Mouse (Mus musculus): ENCODE data around the gene Cnih2. TPM values are rescaled to one million over a fixed set of nuclear protein-coding genes. Genes with fewer than 3 reads are reported as not detected.
"Not testable (repeated sequence)": the region's sequence is repeated elsewhere in the genome, so short reads cannot be mapped to it uniquely, and the experiment has no call there.

Cnih2 gene
- polyA plus RNA-seq, 1 experiment from 2014 or later = 318 TPM

DNA sequence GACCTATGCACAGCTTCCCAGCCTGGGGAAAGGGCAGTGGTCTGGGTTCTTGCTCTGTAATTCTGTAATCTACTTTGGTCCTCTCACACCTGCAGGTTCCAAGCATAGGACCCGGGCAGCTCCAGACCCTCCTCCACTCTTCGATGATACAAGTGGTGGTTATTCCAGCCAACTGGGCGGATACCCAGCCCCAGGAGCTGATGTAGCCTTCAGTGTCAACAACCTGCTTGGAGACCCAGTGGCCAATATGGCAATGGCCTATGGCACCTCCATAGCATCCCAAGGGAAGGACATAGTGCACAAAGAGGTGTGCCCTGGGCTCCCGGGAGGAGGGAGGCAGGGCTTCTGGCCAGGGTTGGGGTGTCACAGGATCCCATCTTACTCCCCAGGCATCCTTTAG, 9.0 kb downstream of the Cnih2 start:
- peaks cover 23% of the 10 kb centered on the region for H3K27me3 ChIP-seq
- H3K9ac ChIP-seq = peak overlapping the region; percentile 85
- H3K4me1 ChIP-seq (replicated peaks) = peaks cover 49% of the 10 kb centered on the region
- H3K4me2 ChIP-seq = peak overlapping the region; percentile 88
- H3K9me3 ChIP-seq = no peaks in the 10 kb centered on the region
- 89% methylated on average over 4 of the region's 4 CpGs for WGBS
- H3K4me3 ChIP-seq = peak overlapping the region; percentile 86
- no peak for ATAC-seq (ENCODE audit: low read depth)
- H3K27ac ChIP-seq (replicated peaks) = no peak overlapping the region
- peaks cover 42% of the 10 kb centered on the region for H3K36me3 ChIP-seq

DNA sequence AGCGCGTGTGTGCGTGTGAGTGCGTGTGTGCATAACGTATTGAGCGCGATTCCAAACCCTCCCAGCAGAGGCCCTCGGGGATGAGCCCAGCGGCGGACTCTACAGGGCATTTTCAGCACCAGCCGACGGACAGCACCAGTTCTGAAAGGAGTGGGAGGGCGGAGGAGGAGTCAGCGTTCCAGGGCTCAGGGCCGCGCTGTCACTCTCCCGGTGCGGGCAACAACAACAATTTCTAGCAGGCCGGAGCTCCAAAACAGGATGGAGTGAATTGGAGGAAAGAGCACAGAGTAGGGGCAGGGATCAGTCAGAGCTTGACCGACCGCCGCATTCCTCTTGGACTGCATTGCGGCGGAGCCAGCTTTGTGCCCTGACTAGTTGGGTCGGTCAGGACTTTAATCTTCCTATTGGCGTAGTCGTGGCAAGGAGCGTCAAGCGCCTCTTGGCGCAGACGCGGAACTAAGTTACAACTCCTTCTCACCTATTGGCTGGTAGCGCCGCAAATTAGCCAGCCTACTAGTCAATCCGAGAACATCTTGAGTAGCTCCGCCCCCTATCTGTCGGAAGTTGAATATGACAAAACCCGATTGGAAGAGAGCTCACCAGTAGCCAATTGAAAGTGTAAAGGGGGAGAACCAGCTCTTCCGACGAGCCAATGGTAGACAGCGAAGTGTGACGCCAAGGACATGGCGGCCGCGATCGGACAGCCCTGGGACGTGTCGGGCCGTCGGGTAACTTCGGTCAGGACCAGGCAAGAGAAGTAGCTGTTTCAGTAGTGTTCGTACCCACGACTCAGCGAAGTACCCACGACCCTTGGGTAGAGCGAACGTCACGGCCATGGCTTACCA, 10.2 kb downstream of the Cnih2 start, which contains the start of gene Yif1a:
Gene Yif1a (plus strand): TSS at position 655 of the 845 bp plus-strand sequence.
- ATAC-seq (ENCODE audit: low read depth) = peak; percentile 91
- H3K27me3 ChIP-seq = peaks cover 35% of the 10 kb centered on the region
- peak within 1 kb of the TSS; percentile 90 for H3K27ac ChIP-seq (replicated peaks)
- peak within 1 kb of the TSS; percentile 86 for H3K4me3 ChIP-seq
- H3K9ac ChIP-seq = peak within 1 kb of the TSS; percentile 85
- no peaks in the 10 kb centered on the region for H3K9me3 ChIP-seq
- WGBS = under 1% methylated on average over 58 of the region's 58 CpGs
- peak within 1 kb of the TSS; percentile 88 for H3K4me2 ChIP-seq
- peaks cover 34% of the 10 kb centered on the region for H3K36me3 ChIP-seq
- peaks cover 36% of the 10 kb centered on the region for H3K4me1 ChIP-seq (replicated peaks)

DNA sequence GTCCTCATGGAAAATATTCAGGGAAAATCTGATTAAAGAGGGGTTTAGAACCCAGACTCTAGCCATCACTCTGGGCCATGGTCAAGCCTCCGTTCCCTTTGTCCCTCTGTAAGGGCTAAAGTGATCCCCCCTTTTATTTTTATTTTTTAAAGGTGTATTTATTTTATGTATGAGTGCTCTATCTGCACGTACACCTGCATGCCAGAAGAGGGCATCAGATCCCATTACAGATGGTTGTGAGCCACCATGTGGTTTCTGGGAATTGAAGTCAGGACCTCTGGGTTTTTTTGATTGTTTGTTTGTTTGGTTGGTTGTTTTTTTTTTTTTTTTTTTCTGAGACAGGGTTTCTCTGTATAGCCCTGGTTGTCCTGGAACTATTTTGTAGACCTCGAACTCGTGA, 11.8 kb downstream of the Cnih2 start:
- Histone ChIP-seq H3K36me3 (peaks cover 18% of the 10 kb centered on the region), H3K4me1 (replicated peaks) (peaks cover 32% of the 10 kb centered on the region), H3K27me3 (peaks cover 51% of the 10 kb centered on the region)
- not testable (repeated sequence) for ATAC-seq (ENCODE audit: low read depth); H3K9ac ChIP-seq; H3K4me3 ChIP-seq; H3K27ac ChIP-seq (replicated peaks); H3K4me2 ChIP-seq; H3K9me3 ChIP-seq
- WGBS = 54% methylated on average over 4 of the region's 4 CpGs

DNA sequence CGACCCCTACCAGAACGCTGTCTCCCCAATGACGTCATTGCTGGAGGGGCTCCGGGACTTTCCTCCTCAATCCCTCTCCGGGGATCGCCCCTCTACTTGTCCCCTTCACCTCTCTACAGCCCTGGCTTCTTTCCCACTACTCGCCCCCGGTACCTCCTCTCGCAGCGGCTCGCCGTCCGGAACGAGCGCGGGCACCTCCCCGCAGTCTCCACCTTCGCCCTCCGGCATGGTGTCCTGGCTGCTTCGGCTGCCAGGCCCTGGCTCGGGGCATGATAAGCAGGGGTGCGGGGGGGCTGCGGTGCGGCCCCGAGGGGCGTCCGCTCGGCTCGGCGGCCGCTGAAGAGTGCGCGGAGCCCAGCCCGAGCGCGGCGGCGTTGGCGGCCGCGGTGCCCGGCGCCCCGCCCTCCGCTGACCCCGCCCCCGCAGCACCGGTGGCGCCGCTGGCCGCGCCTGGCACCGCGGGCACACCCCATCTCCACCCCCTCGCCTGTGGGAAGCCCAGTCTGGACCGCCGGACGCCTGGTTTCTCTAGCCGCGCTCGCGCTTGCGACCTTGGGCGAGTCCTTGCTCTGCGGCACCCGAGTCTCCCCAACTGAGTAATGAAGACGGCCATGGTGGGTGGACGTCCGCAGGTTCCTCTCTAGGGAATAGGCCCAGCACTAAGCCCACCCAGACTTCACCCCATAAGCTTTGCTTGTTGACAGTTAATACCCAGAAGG, 13.0 kb downstream of the Cnih2 start, which contains the start of gene Tmem151a:
Gene Tmem151a (minus strand): TSS at position 387 of the 719 bp plus-strand sequence.
- Histone ChIP-seq H3K9ac (peak within 1 kb of the TSS; percentile 78), H3K4me1 (replicated peaks) (peaks cover 32% of the 10 kb centered on the region), H3K4me2 (peak within 1 kb of the TSS; percentile 78), H3K36me3 (0 out of 2 replicates have a peak, but pooled peaks cover 7% of the 10 kb centered on the region), H3K27ac (replicated peaks) (no peak within 1 kb of the TSS), H3K9me3 (no peaks in the 10 kb centered on the region), H3K4me3 (peak within 1 kb of the TSS; percentile 54), H3K27me3 (peaks cover 63% of the 10 kb centered on the region)
- no peak for ATAC-seq (ENCODE audit: low read depth)
- WGBS = under 1% methylated on average over 67 of the region's 69 CpGs

DNA sequence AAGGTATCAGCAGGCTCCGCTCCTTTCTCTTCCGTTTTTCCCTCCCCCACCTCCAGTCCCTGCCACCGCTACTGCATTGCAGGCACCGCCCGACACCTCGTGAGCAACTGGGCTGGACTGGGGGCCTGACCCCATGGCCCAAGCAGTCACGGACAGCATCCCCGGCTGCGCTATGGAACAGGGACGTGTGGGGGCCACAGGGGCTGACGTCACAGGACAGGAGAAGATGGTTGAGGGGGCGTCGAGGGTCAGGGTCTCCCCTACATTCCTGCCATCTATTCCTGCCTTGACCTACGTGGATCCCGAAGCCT, 13.5 kb downstream of the Cnih2 start:
- Histone ChIP-seq H3K4me3 (peak overlapping the region; percentile 54), H3K27ac (replicated peaks) (no peak overlapping the region), H3K9ac (peak overlapping the region; percentile 78), H3K27me3 (peaks cover 68% of the 10 kb centered on the region), H3K36me3 (0 out of 2 replicates have a peak, but pooled peaks cover 3% of the 10 kb centered on the region), H3K4me1 (replicated peaks) (peaks cover 32% of the 10 kb centered on the region), H3K9me3 (no peaks in the 10 kb centered on the region), H3K4me2 (peak overlapping the region; percentile 78)
- WGBS = 7% methylated on average over 15 of the region's 15 CpGs
- ATAC-seq (ENCODE audit: low read depth) = no peak

DNA sequence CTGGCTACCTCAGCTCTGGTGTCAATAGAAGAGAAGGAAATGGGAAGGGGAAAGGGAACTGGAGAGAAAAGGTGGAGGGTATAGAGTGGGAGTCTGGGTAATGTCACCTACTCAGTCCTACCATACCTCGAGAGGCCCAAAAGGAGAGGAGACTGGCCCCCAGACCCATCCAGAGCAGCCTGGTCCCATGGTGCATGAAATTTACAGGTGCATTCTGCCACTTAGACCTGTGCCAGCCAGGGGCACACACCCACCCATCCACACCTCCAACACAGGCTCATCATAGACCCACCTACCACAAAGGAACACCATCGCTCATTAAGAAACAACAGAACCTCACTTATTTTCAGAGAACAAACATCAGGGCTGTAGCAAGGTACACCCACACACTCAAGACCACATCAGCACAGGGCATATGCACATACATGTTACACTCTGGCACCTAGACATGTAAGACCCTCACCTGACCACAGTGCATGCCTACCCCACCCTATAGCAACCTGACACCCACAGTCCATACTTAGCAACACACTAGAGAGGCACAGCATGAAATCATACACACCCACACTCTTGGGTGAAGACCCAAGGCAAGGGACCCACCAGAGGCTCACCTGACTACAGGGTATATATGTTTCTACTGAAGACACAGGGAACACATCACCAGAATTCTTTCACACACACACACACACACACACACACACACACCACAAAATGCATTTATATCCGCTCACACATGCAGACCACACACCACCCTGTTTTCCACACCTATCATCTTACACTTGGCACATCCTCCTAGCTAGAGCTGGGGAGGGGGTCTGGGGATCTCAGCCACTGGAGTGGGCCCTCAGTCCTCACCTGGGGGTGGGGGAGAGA, 14.1 kb downstream of the Cnih2 start:
- 69% methylated on average over 3 of the region's 3 CpGs for WGBS
- Histone ChIP-seq H3K9ac (peak overlapping the region; percentile 78), H3K9me3 (no peaks in the 10 kb centered on the region), H3K36me3 (no peaks in the 10 kb centered on the region), H3K27ac (replicated peaks) (no peak overlapping the region), H3K4me3 (peak overlapping the region; percentile 54), H3K4me1 (replicated peaks) (peaks cover 27% of the 10 kb centered on the region), H3K27me3 (peaks cover 74% of the 10 kb centered on the region), H3K4me2 (peak overlapping the region; percentile 78)
- no peak for ATAC-seq (ENCODE audit: low read depth)

DNA sequence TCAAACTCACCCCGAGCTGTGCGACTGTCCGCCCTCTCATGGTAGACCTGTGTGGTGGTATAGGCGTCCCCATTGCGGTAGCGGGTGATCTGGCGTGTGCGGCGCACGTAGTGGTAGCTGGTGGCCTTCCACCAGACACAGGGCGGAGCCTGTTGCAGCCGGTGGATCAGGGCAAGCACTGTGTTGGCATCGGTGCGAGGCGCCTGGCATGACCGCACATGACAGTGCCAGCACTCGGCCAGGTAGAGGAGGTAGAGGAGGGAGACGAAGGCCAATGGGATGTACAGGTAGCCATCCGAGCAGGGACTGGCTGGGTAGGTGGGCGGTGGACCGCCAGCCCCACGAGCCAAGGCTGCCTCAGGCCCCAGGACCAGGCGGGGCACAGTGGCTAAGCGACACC, 15.7 kb downstream of the Cnih2 start:
- peaks cover 18% of the 10 kb centered on the region for H3K4me1 ChIP-seq (replicated peaks)
- 68% methylated on average over 24 of the region's 24 CpGs for WGBS
- no peaks in the 10 kb centered on the region for H3K9me3 ChIP-seq
- H3K36me3 ChIP-seq = no peaks in the 10 kb centered on the region
- H3K4me2 ChIP-seq = no peak overlapping the region
- H3K9ac ChIP-seq = no peak overlapping the region
- H3K4me3 ChIP-seq = no peak overlapping the region
- ATAC-seq (ENCODE audit: low read depth) = no peak
- H3K27me3 ChIP-seq = peaks cover 76% of the 10 kb centered on the region
- no peak overlapping the region for H3K27ac ChIP-seq (replicated peaks)

DNA sequence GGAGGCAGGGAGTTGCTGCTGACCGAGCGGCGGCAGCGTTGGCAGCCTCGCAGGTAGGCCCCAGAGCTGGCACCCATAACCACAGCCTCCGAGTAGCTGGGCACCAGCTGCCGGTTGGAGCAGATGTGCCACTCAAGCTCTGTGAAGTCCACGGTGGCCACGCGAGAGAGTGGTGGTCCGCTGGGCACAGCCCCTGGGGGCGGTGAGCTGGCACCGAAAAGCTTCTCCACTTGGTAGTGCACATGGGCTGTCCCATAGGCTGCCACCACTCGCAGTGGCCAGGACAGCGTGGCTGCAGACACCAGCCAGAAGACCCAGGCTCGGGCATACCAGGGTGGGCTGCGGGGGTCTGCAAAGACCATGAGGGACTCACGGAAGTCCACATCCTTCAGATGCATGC, 16.3 kb downstream of the Cnih2 start:
- no peak for ATAC-seq (ENCODE audit: low read depth)
- peaks cover 76% of the 10 kb centered on the region for H3K27me3 ChIP-seq
- 65% methylated on average over 18 of the region's 18 CpGs for WGBS

DNA sequence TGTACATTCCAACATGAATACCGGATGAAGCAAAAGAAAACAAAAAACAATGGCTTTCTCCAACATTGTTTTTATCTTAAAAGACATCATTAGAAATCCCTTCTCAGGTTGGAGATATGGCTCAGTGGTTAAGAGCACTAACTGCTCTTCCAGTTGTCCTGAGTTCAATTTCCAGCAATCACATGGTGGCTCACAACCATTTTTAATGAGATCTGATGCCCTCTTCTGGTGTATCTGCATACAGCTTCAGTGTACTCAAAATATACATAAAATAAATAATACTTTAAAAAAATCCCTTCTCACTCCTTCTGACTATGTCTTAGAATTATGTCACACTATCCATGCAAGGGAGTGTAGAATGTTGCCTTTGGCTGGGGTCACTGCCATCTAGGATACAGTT, 19.0 kb downstream of the Cnih2 start:
- Histone ChIP-seq H3K9ac (no peak overlapping the region), H3K36me3 (no peaks in the 10 kb centered on the region), H3K4me1 (replicated peaks) (no peaks in the 10 kb centered on the region), H3K27me3 (peaks cover 68% of the 10 kb centered on the region), H3K9me3 (no peaks in the 10 kb centered on the region), H3K27ac (replicated peaks) (no peak overlapping the region), H3K4me3 (no peak overlapping the region), H3K4me2 (no peak overlapping the region)
- WGBS = 98% methylated on average over 1 of the region's 1 CpGs
- ATAC-seq (ENCODE audit: low read depth) = no peak

More for the DNA sequence above, 16.3 kb downstream of the Cnih2 start:
- Histone ChIP-seq H3K9ac (no peak overlapping the region), H3K4me2 (no peak overlapping the region), H3K4me1 (replicated peaks) (peaks cover 13% of the 10 kb centered on the region; the same call in 1 of the 2 replicates), H3K36me3 (no peaks in the 10 kb centered on the region), H3K27ac (replicated peaks) (no peak overlapping the region), H3K4me3 (no peak overlapping the region), H3K9me3 (no peaks in the 10 kb centered on the region)

DNA sequence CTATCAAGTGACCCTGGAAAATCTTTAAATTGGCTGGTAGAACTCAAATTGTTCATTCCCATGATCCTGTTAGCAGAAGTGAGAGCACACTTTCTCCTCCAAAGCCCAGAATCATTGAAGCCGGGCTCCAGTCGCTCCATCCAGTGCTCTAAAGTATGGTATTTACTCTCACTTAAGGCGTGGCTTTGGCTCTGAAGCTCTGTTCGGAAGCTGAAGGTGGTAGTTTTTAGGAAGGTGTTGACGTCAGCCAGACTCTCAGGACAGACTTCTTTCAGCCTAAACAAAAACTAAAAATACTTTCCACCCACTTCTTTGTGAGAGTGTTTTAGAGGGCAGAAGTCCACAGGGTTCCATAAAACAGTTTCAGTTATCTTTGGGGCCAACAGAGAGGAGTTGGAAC, 24.8 kb downstream of the Cnih2 start:
- Histone ChIP-seq H3K4me1 (replicated peaks) (peaks cover 45% of the 10 kb centered on the region), H3K27ac (replicated peaks) (no peak overlapping the region), H3K9ac (no peak overlapping the region), H3K27me3 (peaks cover 47% of the 10 kb centered on the region), H3K4me2 (no peak overlapping the region), H3K4me3 (no peak overlapping the region), H3K36me3 (no peaks in the 10 kb centered on the region), H3K9me3 (no peaks in the 10 kb centered on the region)
- no peak for ATAC-seq (ENCODE audit: low read depth)
- 40% methylated on average over 5 of the region's 5 CpGs for WGBS

DNA sequence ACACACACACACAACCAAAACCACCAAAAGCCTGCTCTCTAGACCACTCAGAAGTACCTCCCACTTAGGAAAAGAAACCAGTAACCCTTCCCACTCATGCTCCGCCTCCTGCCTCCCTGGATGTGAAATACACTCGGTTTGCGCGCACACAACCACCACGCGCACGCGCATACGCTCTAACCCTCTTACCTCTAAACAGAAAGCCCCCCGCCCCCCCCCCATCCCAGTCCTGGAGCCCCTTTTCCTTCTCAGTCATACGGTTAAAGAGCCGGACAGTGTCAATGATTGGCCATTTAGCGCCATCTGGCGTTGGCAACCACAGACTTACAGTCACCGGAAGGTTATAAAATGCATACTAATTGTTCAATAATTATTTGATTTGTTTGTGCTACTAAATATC, 25.3 kb downstream of the Cnih2 start:
- WGBS = 2% methylated on average over 15 of the region's 15 CpGs
- Histone ChIP-seq H3K36me3 (no peaks in the 10 kb centered on the region), H3K4me1 (replicated peaks) (peaks cover 50% of the 10 kb centered on the region), H3K4me2 (peak overlapping the region; percentile 76), H3K9ac (no peak overlapping the region), H3K4me3 (peak overlapping the region; percentile 43), H3K27me3 (peaks cover 51% of the 10 kb centered on the region), H3K9me3 (no peaks in the 10 kb centered on the region), H3K27ac (replicated peaks) (no peak overlapping the region; the same call in 1 of the 2 replicates)
- ATAC-seq (ENCODE audit: low read depth) = no peak

Data from neural tube, embryonic 13.5 days (tissue).